Mouse (Mus musculus) forebrain, embryonic 14.5 days (tissue): ENCODE results near the gene Fes. TPM values are rescaled to one million over a fixed set of nuclear protein-coding genes. Genes with fewer than 3 reads are reported as not detected.

Source experiments
- ATAC-seq: fragments of 200-750 bp; cut with Nextera tagmentation; 2 replicates; pipeline ENCODE4 v1.8.0; 2017; ENCODE audit warnings: mild to moderate bottlenecking, moderate library complexity
- DNase-seq: peaks from one replicate; pipeline ENCODE4 v3.0.0-alpha.2; 2015; ENCODE audit warnings: low spot score
- H3K27ac ChIP-seq: fragments of 300-500 bp; sonication (generic); 2 replicates; pipeline ENCODE4 v1.5.1; 2014; ENCODE audit warnings: low read depth, mild to moderate bottlenecking, control low read depth, low read length, moderate library complexity
- H3K27me3 ChIP-seq: fragments of 300-500 bp; sonication (generic); replicated peaks from 2 replicates; pipeline ENCODE4 v1.6.1; 2014; ENCODE audit warnings: low read length, control low read depth, mixed read lengths; ENCODE audit not compliant: control insufficient read depth, insufficient read depth
- H3K36me3 ChIP-seq: fragments of 300-500 bp; sonication (generic); 2 replicates; pipeline ENCODE4 v1.6.1; 2014; ENCODE audit warnings: low read length, control low read depth; ENCODE audit not compliant: control insufficient read depth, insufficient read depth
- H3K4me1 ChIP-seq: fragments of 300-500 bp; sonication (generic); 2 replicates; pipeline ENCODE4 v1.6.1; 2014; ENCODE audit warnings: antibody characterized with exemption, low read length, control low read depth; ENCODE audit not compliant: control insufficient read depth, insufficient read depth
- H3K4me2 ChIP-seq: fragments of 300-500 bp; sonication (generic); 2 replicates; pipeline ENCODE4 v1.6.1; 2014; ENCODE audit warnings: mild to moderate bottlenecking, control low read depth, low read length
- H3K4me3 ChIP-seq: fragments of 300-500 bp; sonication (generic); 2 replicates; pipeline ENCODE4 v1.5.1; 2014; ENCODE audit warnings: low read depth, low read length, control low read depth
- H3K9ac ChIP-seq: fragments of 300-500 bp; sonication (generic); 2 replicates; pipeline ENCODE4 v1.6.1; 2014; ENCODE audit warnings: mild to moderate bottlenecking, low read length, control low read depth, moderate library complexity
- H3K9me3 ChIP-seq: fragments of 300-500 bp; sonication (generic); replicated peaks from 2 replicates; pipeline ENCODE4 v1.6.1; 2016; ENCODE audit warnings: low read length, control low read depth, mixed read lengths; ENCODE audit not compliant: control insufficient read depth
- WGBS: fragments of 180-500 bp; shearing (Covaris S2); extraction: QIAGEN DNeasy Blood & Tissue Kit; methylation state at CpG from one replicate; pipeline ENCODE4 v1.1.7; 2014; 5-methylcytosine and 5-hydroxymethylcytosine counted together
- polyA plus RNA-seq: library from polyadenylated mRNA; unstranded; fragments of >200 nt; fragmentation: Nextera tagmentation; extraction: Ambion mirVana; gene quantifications from 2 replicates; pipeline ENCODE4 v1.2.1, GENCODE M21; 2014

The Fes gene
- polyA plus RNA-seq, 1 experiment from 2014 or later = 2.4 TPM

DNA sequence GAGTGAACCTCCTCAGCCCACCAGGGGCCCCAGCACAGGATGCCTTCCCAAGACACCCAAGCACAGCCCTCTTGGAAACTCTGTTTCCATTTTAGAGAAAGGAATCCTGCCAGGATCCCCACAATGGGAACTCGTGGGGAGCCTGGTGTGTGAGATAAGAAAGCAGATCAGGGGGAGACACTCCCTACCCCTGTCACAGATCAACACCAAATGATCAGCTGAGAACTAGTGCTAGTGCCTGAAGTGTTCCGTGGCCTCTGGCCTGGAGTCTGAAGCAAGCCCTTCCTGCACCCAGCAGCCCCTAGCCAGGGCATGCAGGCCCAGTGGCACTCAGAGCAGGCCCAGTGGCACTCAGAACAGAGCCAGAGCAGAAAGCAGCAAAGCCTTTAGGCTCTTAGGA, 36.9 kb downstream of the Fes start:
- H3K27ac ChIP-seq = no peak overlapping the region
- DNase-seq = no peak
- H3K4me2 ChIP-seq = no peak overlapping the region
- H3K4me3 ChIP-seq = no peak overlapping the region
- H3K4me1 ChIP-seq = no peaks in the 10 kb centered on the region
- H3K9me3 ChIP-seq = no peaks in the 10 kb centered on the region
- WGBS = 91% methylated on average over 2 of the region's 2 CpGs
- H3K36me3 ChIP-seq = peaks cover 45% of the 10 kb centered on the region
- no peaks in the 10 kb centered on the region for H3K27me3 ChIP-seq
- no peak for ATAC-seq
- H3K9ac ChIP-seq = no peak overlapping the region

GRCm38 (mm10) chr7:80347670-80348586, 39.8 kb downstream of the Fes start:
- WGBS = 72% methylated on average over 13 of the region's 13 CpGs
- no peak overlapping the region for H3K9ac ChIP-seq
- DNase-seq (no peak), ATAC-seq (no peak)
- peaks cover 29% of the 10 kb centered on the region for H3K36me3 ChIP-seq
- no peak overlapping the region for H3K4me3 ChIP-seq
- peaks cover 6% of the 10 kb centered on the region; the same call in 1 of the 2 replicates for H3K4me1 ChIP-seq
- no peak overlapping the region for H3K4me2 ChIP-seq
- no peaks in the 10 kb centered on the region for H3K9me3 ChIP-seq
- H3K27ac ChIP-seq = no peak overlapping the region
- no peaks in the 10 kb centered on the region for H3K27me3 ChIP-seq

GRCm38 (mm10) chr7:80346830-80347229, 40.9 kb downstream of the Fes start:
- DNase-seq = no peak
- 91% methylated on average over 5 of the region's 5 CpGs for WGBS
- no peaks in the 10 kb centered on the region for H3K9me3 ChIP-seq
- no peak for ATAC-seq
- H3K9ac ChIP-seq = no peak overlapping the region
- H3K36me3 ChIP-seq = peaks cover 19% of the 10 kb centered on the region
- H3K4me3 ChIP-seq = no peak overlapping the region
- no peak overlapping the region for H3K27ac ChIP-seq
- H3K4me2 ChIP-seq = no peak overlapping the region
- no peaks in the 10 kb centered on the region for H3K27me3 ChIP-seq
- peaks cover 13% of the 10 kb centered on the region for H3K4me1 ChIP-seq

DNA sequence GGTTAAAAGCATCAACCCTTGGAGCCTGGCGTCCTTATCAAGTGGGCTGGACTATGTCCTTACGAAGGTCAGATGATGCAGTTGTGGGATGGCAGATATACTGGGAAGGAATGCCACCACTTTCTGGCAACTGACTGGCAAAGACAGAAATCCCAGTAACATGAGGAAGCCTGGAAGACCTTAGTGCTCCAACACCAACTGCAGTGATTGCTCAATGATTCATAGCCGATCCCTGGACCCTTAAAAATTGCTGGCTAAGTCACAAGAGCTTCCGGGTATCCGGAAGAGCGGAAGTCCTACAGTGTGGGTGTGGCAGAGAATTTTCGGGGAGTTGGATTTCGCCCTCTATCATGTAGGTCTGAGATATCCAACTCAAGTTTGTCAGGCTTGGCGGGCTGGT, 41.6 kb downstream of the Fes start:
- no peak overlapping the region for H3K4me3 ChIP-seq

DNA sequence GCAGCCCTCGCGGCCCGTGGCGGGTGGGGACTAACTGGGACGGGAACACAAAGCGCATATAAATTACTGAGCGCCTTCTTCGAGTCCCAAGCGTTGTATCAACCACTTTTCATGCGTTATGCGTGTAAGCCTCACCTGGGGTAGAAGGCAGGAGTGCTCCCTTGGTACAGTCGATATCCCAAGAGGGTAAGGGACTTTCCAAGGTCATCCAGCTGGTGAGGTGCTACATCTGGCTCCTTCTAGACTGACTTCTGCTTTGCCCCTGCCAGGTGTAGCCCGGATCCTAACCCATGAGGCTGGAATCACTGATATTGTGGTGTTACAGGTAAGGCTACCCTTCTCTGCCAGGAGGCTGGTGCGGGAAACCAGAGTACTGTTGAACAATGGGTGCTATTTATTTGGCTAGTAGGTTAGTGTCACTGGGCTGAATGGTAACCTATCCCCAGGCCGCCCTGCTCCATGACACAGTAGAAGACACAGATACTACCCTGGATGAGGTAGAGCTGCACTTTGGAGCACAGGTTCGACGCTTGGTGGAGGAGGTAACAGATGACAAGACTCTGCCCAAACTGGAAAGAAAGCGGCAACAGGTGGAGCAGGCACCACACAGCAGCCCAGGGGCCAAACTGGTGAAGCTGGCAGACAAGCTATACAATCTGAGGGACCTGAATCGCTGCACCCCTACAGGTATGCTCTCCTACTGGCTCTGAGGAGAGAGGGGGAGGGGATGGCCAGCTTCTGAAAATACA, 44.3 kb downstream of the Fes start:
- H3K9me3 ChIP-seq = no peaks in the 10 kb centered on the region
- no peak; the same call in 1 of the 2 replicates for ATAC-seq
- peaks cover 25% of the 10 kb centered on the region for H3K4me1 ChIP-seq
- H3K36me3 ChIP-seq = no peaks in the 10 kb centered on the region
- no peak for DNase-seq
- H3K27ac ChIP-seq = peak overlapping the region; percentile 77
- WGBS = 28% methylated on average over 19 of the region's 19 CpGs
- peak overlapping the region; percentile 46 for H3K4me3 ChIP-seq
- H3K9ac ChIP-seq = peak overlapping the region; percentile 78
- peak overlapping the region; percentile 67 for H3K4me2 ChIP-seq
- no peaks in the 10 kb centered on the region for H3K27me3 ChIP-seq

More for the DNA sequence above, 41.6 kb downstream of the Fes start:
- no peaks in the 10 kb centered on the region for H3K9me3 ChIP-seq
- no peak overlapping the region for H3K4me2 ChIP-seq
- ATAC-seq (no peak), DNase-seq (no peak)
- H3K4me1 ChIP-seq = peaks cover 13% of the 10 kb centered on the region
- H3K27me3 ChIP-seq = no peaks in the 10 kb centered on the region
- H3K9ac ChIP-seq = no peak overlapping the region
- 96% methylated on average over 9 of the region's 9 CpGs for WGBS
- H3K36me3 ChIP-seq = peaks cover 14% of the 10 kb centered on the region
- no peak overlapping the region for H3K27ac ChIP-seq

- peak within 1 kb of the TSS; percentile 67 for H3K4me2 ChIP-seq
- ATAC-seq = peak; percentile 44
- peak within 1 kb of the TSS; percentile 77 for H3K27ac ChIP-seq
- peak within 1 kb of the TSS; percentile 78 for H3K9ac ChIP-seq
- H3K9me3 ChIP-seq = no peaks in the 10 kb centered on the region
- peak; percentile 98 for DNase-seq
- 0 out of 2 replicates have a peak, but pooled peaks cover under 1% of the 10 kb centered on the region for H3K36me3 ChIP-seq
- H3K27me3 ChIP-seq = no peaks in the 10 kb centered on the region
- H3K4me1 ChIP-seq = peaks cover 29% of the 10 kb centered on the region
- peak within 1 kb of the TSS; percentile 46 for H3K4me3 ChIP-seq
- 1% methylated on average over 25 of the region's 25 CpGs for WGBS
Observed at GRCm38 (mm10) chr7:80342858-80343257, 44.9 kb downstream of the Fes start, which contains the start of gene Hddc3. Gene Hddc3 (plus strand): TSS chr7:80343104.

GRCm38 (mm10) chr7:80341793-80342192, 46.0 kb downstream of the Fes start:
- no peaks in the 10 kb centered on the region for H3K9me3 ChIP-seq
- ATAC-seq = no peak
- peaks cover 29% of the 10 kb centered on the region for H3K4me1 ChIP-seq
- H3K36me3 ChIP-seq = peaks cover 11% of the 10 kb centered on the region
- no peaks in the 10 kb centered on the region for H3K27me3 ChIP-seq
- no peak overlapping the region for H3K4me3 ChIP-seq
- WGBS = 74% methylated on average over 7 of the region's 7 CpGs
- H3K9ac ChIP-seq = no peak overlapping the region
- no peak overlapping the region for H3K27ac ChIP-seq
- H3K4me2 ChIP-seq = no peak overlapping the region
- DNase-seq = no peak

GRCm38 (mm10) chr7:80340793-80341192, 47.0 kb downstream of the Fes start, which contains the start of gene Unc45a:
Gene Unc45a (minus strand): TSS chr7:80341005.
- Histone ChIP-seq H3K27ac (peak within 1 kb of the TSS; percentile 86), H3K9me3 (no peaks in the 10 kb centered on the region), H3K27me3 (no peaks in the 10 kb centered on the region), H3K4me3 (peak within 1 kb of the TSS; percentile 54), H3K4me2 (peak within 1 kb of the TSS; percentile 85), H3K36me3 (peaks cover 21% of the 10 kb centered on the region), H3K9ac (peak within 1 kb of the TSS; percentile 75), H3K4me1 (peaks cover 29% of the 10 kb centered on the region)
- DNase-seq (peak; percentile 78), ATAC-seq (peak; percentile 42)
- WGBS = 1% methylated on average over 11 of the region's 11 CpGs
